Mouse (Mus musculus) colon, adult 2 months (tissue): ENCODE measurements around the gene Tas2r110. TPM values are rescaled to one million over a fixed set of nuclear protein-coding genes. Genes with fewer than 3 reads are reported as not detected.

ENCODE experiments used
- polyA plus RNA-seq: library from polyadenylated mRNA; depleted of rRNA; stranded (reverse); fragments of >200 nt; gene quantifications from 2 replicates; pipeline ENCODE4 v1.2.3, GENCODE M21; 2012; rRNA removed

The Tas2r110 gene
- not detected in 2 replicates for polyA plus RNA-seq

DNA sequence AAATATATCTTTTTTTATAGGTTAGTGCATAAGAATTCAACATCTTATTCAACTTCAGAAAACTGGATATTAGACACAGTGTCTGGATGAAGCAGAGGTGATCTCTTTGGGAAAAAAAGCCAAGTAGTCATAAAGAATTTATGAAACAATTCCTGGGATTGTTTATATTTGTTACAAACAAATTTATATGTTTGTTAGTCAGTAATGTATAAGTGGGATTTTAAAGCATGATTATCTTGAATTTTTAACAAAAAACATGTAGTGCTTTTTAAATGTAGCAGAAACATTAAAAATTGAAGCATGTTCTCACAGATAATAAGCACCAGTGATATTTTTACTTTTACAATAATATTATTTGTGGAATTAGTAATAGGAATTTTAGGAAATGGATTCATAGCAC is at the start of gene Tas2r110:
Gene Tas2r110 (plus strand): TSS at position 301 of the 400 bp plus-strand sequence.

DNA sequence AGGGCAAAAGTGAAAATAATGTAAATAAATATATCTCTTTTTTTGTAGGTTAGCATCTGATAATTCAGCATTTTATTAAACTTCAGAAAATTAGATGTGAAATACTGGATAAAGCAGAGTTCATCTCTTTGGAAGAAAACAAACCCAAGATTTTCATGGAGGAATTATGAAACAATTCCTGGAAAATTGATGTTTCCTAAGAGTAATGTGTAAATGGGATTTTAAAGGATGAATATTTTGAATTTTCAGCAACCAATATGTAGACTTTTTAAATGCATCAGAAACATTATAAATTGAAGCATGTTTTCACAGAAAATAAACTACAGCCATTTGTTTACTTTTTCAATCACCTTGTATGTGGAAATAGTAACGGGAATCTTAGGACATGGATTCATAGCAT is 21.0 kb upstream of the Tas2r110 start, which contains the start of gene Tas2r123:
Gene Tas2r123 (plus strand): TSS at position 301 of the 400 bp plus-strand sequence.

DNA sequence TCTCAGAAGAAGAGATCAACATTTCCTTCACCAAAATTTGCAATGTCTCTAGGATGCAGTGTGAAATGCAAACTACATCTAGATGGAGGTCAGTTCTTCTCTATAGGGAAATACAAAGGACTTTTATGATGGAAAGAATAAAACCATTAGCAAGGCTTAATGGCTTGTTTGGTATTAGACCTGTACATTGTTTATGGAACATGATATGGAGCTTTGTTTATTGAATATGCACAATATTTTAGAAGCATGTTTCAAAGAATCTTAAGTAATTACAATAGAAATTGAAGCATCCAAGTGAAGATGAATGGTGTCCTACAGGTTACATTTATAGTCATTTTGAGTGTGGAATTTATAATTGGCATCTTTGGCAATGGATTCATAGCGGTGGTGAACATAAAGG is 12.7 kb upstream of the Tas2r110 start, which contains the start of gene Tas2r116:
Gene Tas2r116 (plus strand): TSS at position 301 of the 400 bp plus-strand sequence.

DNA sequence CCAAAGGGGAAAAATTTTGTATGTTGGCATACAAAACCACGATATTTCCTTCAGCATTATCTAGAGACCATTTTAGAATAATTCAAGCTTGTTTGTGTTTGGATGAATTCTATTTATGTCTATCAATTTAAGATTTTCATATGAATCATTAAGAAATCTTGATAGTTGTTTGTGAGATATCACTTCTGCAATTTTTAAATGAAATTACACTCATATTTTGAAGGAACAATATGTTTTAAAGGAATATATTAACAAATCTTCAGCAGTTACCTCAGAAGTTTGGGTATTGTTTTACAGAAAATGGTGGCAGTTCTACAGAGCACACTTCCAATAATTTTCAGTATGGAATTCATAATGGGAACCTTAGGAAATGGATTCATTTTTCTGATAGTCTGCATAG is 24.9 kb downstream of the Tas2r110 start, which contains the start of gene Tas2r113:
Gene Tas2r113 (plus strand): TSS at position 301 of the 400 bp plus-strand sequence.

DNA sequence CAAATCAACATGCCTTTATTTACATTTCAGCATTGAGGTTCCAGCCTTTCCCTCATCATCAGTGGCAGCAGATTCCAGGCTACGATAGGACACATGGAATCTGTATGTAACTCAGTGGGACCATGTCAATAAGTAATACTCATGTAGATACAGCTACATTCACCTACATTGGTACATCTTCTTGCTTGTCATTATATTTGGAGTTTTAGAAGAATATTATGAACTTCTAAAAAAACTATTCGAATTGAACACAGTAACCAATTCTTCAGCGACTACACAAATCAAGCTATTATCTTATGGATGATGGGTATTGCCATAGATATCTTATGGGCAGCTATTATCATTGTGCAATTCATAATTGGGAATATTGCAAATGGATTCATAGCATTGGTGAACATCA is 41.5 kb downstream of the Tas2r110 start, which contains the start of gene Tas2r125:
Gene Tas2r125 (plus strand): TSS at position 301 of the 400 bp plus-strand sequence.

Other genes starting within 250 kb of the Tas2r110 start
- not detected in 2 replicates for gene A630073D07Rik, start 216.5 kb upstream of the Tas2r110 start, polyA plus RNA-seq
- not detected in 2 replicates for gene Tas2r120, start 211.1 kb upstream of the Tas2r110 start, polyA plus RNA-seq
- not detected in 2 replicates for gene Tas2r121, start 167.0 kb upstream of the Tas2r110 start, polyA plus RNA-seq
- gene Tas2r122, start 156.1 kb upstream of the Tas2r110 start, polyA plus RNA-seq, result not detected in 2 replicates
- gene Tas2r115, start 130.0 kb upstream of the Tas2r110 start, polyA plus RNA-seq, result not detected in 2 replicates
- not detected in 2 replicates for gene Tas2r124, start 113.3 kb upstream of the Tas2r110 start, polyA plus RNA-seq
- not detected in 2 replicates for gene Tas2r102, start 105.9 kb upstream of the Tas2r110 start, polyA plus RNA-seq
- gene Tas2r136, start 89.8 kb upstream of the Tas2r110 start, polyA plus RNA-seq, result not detected in 2 replicates
- gene Tas2r117, start 65.2 kb upstream of the Tas2r110 start, polyA plus RNA-seq, result not detected in 2 replicates
- gene Tas2r123, start 20.9 kb upstream of the Tas2r110 start, polyA plus RNA-seq, result not detected in 2 replicates
- gene Tas2r116, start 12.6 kb upstream of the Tas2r110 start, polyA plus RNA-seq, result not detected in 2 replicates
- not detected in 2 replicates for gene Tas2r113, start 25.0 kb downstream of the Tas2r110 start, polyA plus RNA-seq
- gene Tas2r125, start 41.6 kb downstream of the Tas2r110 start, polyA plus RNA-seq, result not detected in 2 replicates
- not detected in 2 replicates for gene Tas2r129, start 83.1 kb downstream of the Tas2r110 start, polyA plus RNA-seq
- not detected in 2 replicates for gene Tas2r131, start 89.9 kb downstream of the Tas2r110 start, polyA plus RNA-seq
- not detected in 2 replicates for gene Tas2r109, start 113.0 kb downstream of the Tas2r110 start, polyA plus RNA-seq
- gene Tas2r103, start 169.1 kb downstream of the Tas2r110 start, polyA plus RNA-seq, result not detected in 2 replicates
- gene Tas2r140, start 187.8 kb downstream of the Tas2r110 start, polyA plus RNA-seq, result not detected in 2 replicates
- 169 and 171 TPM in 2 replicates for gene Smim10l1, start 236.9 kb downstream of the Tas2r110 start, polyA plus RNA-seq